Mouse (Mus musculus): ENCODE results near the gene Gnl2.

Gnl2 gene

GRCm38 (mm10) chr4:125002978-125003377, 13.4 kb upstream of the Gnl2 start:
- DNase-seq (ENCODE audit: low read depth, low spot score): no peak

GRCm38 (mm10) chr4:125004886-125005285, 11.5 kb upstream of the Gnl2 start:
- no peak for DNase-seq (ENCODE audit: low read depth, low spot score)

DNA sequence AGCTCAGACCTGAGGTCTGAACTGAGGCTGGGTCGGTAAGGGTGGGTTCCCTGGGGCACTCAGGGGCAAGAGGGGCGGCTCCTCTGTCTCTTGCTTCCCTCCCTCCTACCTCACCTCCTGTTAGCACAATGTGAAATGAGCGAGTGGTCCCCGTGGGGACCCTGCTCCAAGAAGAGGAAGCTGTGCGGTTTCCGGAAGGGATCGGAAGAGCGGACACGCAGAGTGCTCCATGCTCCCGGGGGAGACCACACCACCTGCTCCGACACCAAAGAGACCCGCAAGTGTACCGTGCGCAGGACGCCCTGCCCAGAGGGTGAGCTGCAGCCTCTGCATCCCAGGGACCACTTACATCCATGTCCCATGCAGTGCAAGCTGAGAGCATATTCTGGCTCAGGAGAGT, 8.9 kb upstream of the Gnl2 start:
- DNase-seq (ENCODE audit: low read depth, low spot score): no peak

DNA sequence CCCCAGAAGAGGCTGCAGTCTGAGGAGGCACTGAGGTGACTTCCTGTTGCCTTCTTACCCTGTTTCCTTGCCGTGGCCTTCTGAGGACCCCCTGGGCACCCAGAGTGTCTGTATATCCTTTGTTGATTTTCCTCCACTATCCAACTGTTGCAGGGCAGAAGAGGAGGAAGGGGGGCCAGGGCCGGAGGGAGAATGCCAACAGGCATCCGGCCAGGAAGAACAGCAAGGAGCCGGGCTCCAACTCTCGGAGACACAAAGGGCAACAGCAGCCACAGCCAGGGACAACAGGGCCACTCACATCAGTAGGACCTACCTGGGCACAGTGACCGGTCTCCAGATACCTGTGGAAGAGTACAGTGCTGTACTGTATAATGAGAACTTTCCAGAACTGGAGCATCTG, 8.2 kb upstream of the Gnl2 start:
- no peak for DNase-seq (ENCODE audit: low read depth, low spot score)

DNA sequence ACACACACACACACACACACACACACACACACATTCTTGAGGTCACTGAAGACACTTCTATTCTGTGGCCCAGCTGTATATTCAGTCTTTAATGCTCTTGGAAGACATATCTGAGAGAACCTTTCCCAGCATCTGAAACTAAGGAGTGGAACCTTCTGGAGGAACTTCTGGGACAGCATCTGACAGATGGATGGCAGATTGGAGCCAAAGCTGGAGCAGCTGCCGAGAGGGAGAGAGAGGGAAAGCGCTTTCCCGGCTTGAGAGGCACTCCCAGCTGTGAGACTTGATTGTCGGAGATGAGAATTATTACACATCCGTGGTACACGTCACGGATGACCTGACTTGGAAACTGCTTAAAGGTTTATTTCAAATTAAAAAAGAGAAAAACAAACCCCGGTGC, 7.7 kb upstream of the Gnl2 start:
- DNase-seq (ENCODE audit: low read depth, low spot score): no peak

DNA sequence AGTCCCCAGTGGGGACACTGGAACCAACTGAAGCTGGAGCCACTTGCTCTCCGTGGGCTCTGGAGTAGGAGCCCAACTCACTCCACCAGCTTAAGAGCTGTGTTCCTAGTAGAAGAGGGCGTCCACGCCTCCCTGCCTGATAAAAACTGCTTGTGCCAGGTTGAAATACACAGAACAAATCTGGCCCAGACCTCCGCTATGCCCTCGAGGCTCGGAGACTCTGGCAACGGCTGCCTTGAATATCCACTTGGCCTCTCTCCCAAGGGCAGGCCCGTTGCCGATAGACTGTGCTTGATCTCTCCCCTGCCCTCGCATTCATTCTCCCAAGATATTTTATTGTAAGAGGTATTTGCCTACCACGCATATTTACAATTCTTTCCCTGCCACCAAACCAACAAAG, 1.0 kb downstream of the Gnl2 start:
- no peak for DNase-seq (ENCODE audit: low read depth, low spot score)

DNA sequence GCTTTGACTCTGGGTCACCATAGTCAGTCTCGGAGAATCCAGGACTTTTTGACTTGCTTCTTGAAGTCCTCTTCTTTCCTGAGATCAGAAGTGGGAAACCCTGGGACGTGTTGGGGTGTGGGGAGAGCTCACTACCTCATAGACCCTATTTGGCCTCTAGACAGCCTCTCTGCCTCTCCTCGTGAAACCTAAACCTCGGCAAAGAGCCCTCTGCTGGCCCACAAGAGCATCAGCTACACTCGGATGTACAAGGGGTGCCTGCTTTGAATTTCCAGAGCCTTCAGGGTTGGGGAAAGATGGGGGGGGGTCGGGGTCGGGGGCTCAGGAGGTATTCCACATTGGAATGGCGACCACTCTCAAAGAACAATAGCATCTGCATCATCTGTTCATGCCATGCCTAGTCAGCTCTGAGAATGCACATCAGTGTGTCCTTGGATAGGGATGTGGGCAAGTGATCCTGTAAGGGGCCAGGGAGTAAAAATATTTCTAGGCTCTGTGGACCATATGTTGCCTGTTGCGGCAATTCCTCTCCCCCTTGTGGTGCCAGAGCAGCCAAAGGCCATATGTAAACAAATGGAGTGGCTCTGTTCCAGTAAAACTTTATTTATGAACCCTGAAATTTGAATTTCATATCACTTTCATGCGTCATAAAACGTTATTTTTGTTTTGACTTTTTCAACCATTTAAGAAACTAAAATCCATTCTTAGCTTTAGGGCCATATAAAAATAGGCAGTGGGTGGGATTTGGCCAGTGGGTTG, 4.6 kb downstream of the Gnl2 start:
- DNase-seq (ENCODE audit: low read depth, low spot score): peak; percentile 48

GRCm38 (mm10) chr4:125029891-125030614, 13.7 kb downstream of the Gnl2 start:
- DNase-seq (ENCODE audit: low read depth, low spot score): peak; percentile 95

GRCm38 (mm10) chr4:125034341-125034740, 18.0 kb downstream of the Gnl2 start:
- DNase-seq (ENCODE audit: low read depth, low spot score): no peak

DNA sequence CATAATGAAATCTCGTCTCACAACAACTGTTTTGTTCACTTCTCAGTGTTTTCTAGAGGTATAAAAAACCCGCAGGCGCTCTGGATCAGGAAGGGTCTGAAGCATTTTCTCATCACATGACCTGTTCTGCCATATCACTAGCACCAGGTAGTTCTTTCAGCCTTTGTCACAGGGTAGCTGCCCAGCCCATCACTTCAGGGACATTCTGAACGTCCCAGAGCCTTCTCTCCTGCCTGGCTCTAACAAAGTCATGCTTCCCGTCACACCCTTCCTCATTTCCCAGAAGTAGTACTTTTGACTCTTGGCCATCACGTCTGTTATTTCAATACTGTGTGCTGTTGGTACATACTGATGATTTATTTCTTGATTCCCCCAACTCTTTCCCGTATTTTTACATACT, 28.1 kb downstream of the Gnl2 start:
- no peak for DNase-seq (ENCODE audit: low read depth, low spot score)

DNA sequence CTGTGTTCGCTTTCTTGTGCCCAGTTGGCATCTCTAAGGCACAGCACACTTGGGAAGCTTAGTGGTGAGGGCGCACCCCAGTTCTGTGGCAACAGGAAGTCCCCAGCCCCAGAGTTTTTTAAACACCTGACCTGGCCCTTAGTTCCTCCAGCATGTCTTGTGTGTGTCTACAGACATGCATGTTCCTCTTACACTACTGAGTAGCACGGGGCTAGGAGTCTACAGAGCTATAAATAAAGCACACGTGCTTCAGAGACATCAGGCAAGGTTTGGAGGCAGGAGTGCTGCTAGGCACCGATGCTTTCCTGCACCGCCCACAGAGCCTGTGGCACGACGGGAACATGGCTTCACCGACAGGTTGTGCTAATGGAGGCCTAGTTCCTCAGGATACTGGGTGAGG, 39.0 kb downstream of the Gnl2 start:
- no peak for DNase-seq (ENCODE audit: low read depth, low spot score)

GRCm38 (mm10) chr4:125056476-125056875, 40.1 kb downstream of the Gnl2 start:
- no peak for DNase-seq (ENCODE audit: low read depth, low spot score)

- DNase-seq (ENCODE audit: low read depth, low spot score): no peak
These were observed 40.9 kb downstream of the Gnl2 start for GRCm38 (mm10) chr4:125057273-125057672.

GRCm38 (mm10) chr4:125058033-125058432, 41.6 kb downstream of the Gnl2 start:
- DNase-seq (ENCODE audit: low read depth, low spot score): no peak

DNA sequence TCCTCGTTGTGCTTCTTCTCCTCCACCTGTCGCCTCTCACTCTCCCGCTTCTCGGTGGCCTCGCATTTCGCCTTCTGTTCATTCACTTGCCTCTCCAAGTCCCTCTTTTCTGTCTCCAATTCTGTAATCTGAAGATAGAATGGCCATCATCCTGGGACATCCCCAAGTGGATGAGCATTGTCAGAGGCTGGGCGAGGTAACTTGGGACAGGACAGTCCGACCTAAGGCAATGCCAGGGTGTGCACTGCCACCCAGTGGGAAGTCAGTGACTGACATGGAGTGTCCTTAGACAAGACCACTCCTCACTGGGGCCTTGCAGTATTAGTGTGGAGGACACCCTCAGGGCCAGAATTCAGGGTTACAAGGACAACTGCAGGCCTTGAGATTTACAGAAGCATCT, 42.6 kb downstream of the Gnl2 start:
- peak; percentile 78 for DNase-seq (ENCODE audit: low read depth, low spot score)

DNA sequence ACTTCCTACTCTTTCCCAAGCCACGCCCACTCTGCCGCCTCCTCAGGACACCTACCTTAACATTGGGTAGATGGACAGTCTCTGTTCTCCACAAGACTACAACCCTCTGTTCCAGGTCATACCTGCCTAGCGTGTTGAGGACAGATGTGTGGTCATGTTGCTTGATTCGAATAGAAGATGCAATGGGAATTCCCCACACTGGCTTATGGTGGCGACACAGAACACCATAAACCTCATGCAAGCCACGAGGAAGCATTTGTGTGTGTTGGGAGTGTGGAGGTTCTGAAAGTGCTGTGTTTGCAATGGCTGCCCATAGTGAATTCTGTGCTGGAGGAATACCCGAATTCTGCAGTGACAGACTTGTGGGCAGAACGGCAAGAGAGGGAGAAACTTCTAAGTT, 47.4 kb downstream of the Gnl2 start:
- no peak for DNase-seq (ENCODE audit: low read depth, low spot score)

- DNase-seq (ENCODE audit: low read depth, low spot score): peak; percentile 68
These were observed 49.3 kb downstream of the Gnl2 start, which contains the start of gene Dnali1 for GRCm38 (mm10) chr4:125065517-125066307. TSS of gene Dnali1 (minus strand) at chr4:125065703.

- DNase-seq (ENCODE audit: low read depth, low spot score): peak; percentile 97
These were observed 50.3 kb downstream of the Gnl2 start, which contains the start of gene Snip1 for GRCm38 (mm10) chr4:125066490-125067370. TSS of gene Snip1 (plus strand) at chr4:125066672.

DNA sequence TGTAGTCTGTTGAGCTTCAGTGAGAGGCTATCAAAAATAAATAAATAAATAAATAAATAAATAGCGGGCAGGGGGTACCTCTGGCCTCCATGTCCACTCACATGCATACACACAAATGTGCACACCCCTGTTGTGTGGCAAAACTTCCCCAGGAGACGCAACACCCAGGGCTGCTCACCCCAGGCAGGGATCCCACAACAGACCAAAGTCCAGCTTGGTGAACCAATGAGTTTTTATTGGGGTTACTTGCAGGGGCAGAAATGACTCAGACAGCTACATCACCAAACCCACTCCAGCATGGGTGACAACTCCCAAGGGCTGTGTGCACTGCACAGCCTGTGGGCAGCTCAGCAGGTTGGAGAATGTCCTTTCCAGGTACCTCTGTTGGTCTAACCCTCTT, 61.3 kb downstream of the Gnl2 start:
- DNase-seq (ENCODE audit: low read depth, low spot score): no peak

GRCm38 (mm10) chr4:125078698-125079097, 62.3 kb downstream of the Gnl2 start:
- no peak for DNase-seq (ENCODE audit: low read depth, low spot score)
